Mouse (Mus musculus) stomach, embryonic 14.5 days (tissue): Measurements from ENCODE around the gene Slc36a3. TPM values are rescaled to one million over a fixed set of nuclear protein-coding genes. Genes with fewer than 3 reads are reported as not detected.

Experiments used
- ATAC-seq: fragments of 200-750 bp; cut with Nextera tagmentation; 2 replicates; pipeline ENCODE4 v1.8.0; 2017; ENCODE audit warnings: low read depth, moderate TSS enrichment; ENCODE audit not compliant: insufficient number of reproducible peaks, insufficient read depth, low FRiP score
- H3K27ac ChIP-seq: fragments of 300-500 bp; sonication (generic); 2 replicates; pipeline ENCODE4 v1.5.1; 2014; ENCODE audit warnings: mild to moderate bottlenecking, low read length, moderate library complexity, mixed read lengths
- H3K27me3 ChIP-seq: fragments of 300-500 bp; sonication (generic); 2 replicates; pipeline ENCODE4 v1.6.1; 2014; ENCODE audit warnings: low read length, control low read depth, mixed read lengths; ENCODE audit not compliant: control insufficient read depth, insufficient read depth
- H3K36me3 ChIP-seq: fragments of 300-500 bp; sonication (generic); 2 replicates; pipeline ENCODE4 v1.6.1; 2014; ENCODE audit warnings: mild to moderate bottlenecking, control low read depth, low read length, moderate library complexity, mixed read lengths; ENCODE audit not compliant: control insufficient read depth, insufficient read depth
- H3K4me1 ChIP-seq: fragments of 300-500 bp; sonication (generic); 2 replicates; pipeline ENCODE4 v1.6.1; 2014; ENCODE audit warnings: low read length, control low read depth, mixed read lengths; ENCODE audit not compliant: control insufficient read depth, insufficient read depth
- H3K4me2 ChIP-seq: fragments of 300-500 bp; sonication (generic); replicated peaks from 2 replicates; pipeline ENCODE4 v1.6.1; 2014; ENCODE audit warnings: low read depth, low read length, control low read depth
- H3K4me3 ChIP-seq: fragments of 300-500 bp; sonication (generic); 2 replicates; pipeline ENCODE4 v1.5.1; 2014; ENCODE audit warnings: low read depth, low read length, control low read depth
- H3K9ac ChIP-seq: fragments of 300-500 bp; sonication (generic); replicated peaks from 2 replicates; pipeline ENCODE4 v1.6.1; 2014; ENCODE audit warnings: low read depth, mild to moderate bottlenecking, control low read depth, low read length, moderate library complexity, mixed read lengths
- H3K9me3 ChIP-seq: fragments of 300-500 bp; sonication (generic); 2 replicates; pipeline ENCODE4 v1.6.1; 2016; ENCODE audit warnings: low read depth, low read length, control low read depth; ENCODE audit not compliant: control insufficient read depth
- WGBS: fragments of 180-500 bp; shearing (Covaris S2); extraction: QIAGEN DNeasy Blood & Tissue Kit; methylation state at CpG from one replicate; pipeline ENCODE4 v1.1.7; 2014; 5-methylcytosine and 5-hydroxymethylcytosine counted together
- polyA plus RNA-seq: library from polyadenylated mRNA; unstranded; fragments of >200 nt; fragmentation: Nextera tagmentation; extraction: Ambion mirVana; gene quantifications from 2 replicates; pipeline ENCODE4 v1.2.1, GENCODE M21; 2014

The Slc36a3 gene
- polyA plus RNA-seq, 1 experiment from 2014 or later = not detected

DNA sequence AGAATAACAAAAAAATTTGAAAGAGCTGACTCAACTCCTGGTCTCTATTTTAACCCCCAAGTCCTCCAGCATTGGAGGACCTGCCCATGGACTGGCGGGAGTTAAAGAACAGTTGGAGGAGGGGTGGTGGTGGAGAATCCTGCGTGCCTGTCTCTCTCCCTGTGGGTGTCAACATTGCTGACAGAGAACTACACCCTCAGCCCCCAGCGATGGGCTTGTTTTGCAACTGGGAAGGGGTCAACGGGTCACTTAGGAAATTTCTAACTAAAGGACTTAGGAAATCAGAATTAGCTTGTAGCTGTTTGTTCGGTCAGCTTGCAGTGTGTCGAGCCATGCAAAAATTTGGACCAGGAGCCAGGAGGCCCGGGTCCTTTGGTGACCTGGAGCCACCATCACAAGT is 31.6 kb upstream of the Slc36a3 start:
- no peaks in the 10 kb centered on the region for H3K27me3 ChIP-seq
- H3K36me3 ChIP-seq = no peaks in the 10 kb centered on the region
- no peak for ATAC-seq
- 48% methylated on average over 7 of the region's 7 CpGs for WGBS
- H3K9me3 ChIP-seq = no peaks in the 10 kb centered on the region
- H3K4me2 ChIP-seq = no peak overlapping the region
- H3K4me3 ChIP-seq = no peak overlapping the region
- no peak overlapping the region for H3K27ac ChIP-seq
- H3K9ac ChIP-seq = no peak overlapping the region
- no peaks in the 10 kb centered on the region for H3K4me1 ChIP-seq

- Histone ChIP-seq H3K4me1 (no peaks in the 10 kb centered on the region), H3K27ac (no peak overlapping the region), H3K4me2 (no peak overlapping the region), H3K9ac (no peak overlapping the region), H3K4me3 (no peak overlapping the region), H3K27me3 (no peaks in the 10 kb centered on the region), H3K36me3 (no peaks in the 10 kb centered on the region), H3K9me3 (no peaks in the 10 kb centered on the region)
- 82% methylated on average over 3 of the region's 3 CpGs for WGBS
- ATAC-seq = no peak
Measured at GRCm38 (mm10) chr11:55179856-55180255, 28.3 kb upstream of the Slc36a3 start.

DNA sequence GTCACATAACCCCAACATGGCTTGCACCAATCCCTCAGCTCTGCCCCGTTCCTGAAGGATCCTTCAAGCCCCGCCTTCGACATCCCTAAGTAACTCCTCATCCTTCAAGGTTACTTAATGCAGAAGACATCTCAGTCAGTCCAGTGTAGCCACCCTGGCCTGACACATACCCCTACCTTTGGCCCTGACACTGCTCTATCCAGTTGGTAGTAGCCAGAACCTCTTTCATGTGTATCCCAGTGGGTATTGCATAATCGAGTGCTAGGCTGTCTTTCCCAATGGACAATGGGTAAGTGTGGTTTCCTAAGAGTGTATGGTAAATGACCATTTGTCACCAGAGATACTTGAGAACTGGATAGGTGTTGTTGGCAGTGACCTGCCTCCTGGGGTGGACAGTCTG is 27.3 kb upstream of the Slc36a3 start:
- Histone ChIP-seq H3K4me3 (no peak overlapping the region), H3K9me3 (no peaks in the 10 kb centered on the region), H3K36me3 (no peaks in the 10 kb centered on the region), H3K27me3 (no peaks in the 10 kb centered on the region), H3K27ac (no peak overlapping the region), H3K9ac (no peak overlapping the region), H3K4me1 (no peaks in the 10 kb centered on the region), H3K4me2 (no peak overlapping the region)
- no peak for ATAC-seq
- WGBS = 83% methylated on average over 4 of the region's 4 CpGs

GRCm38 (mm10) chr11:55170501-55170900 is 19.0 kb upstream of the Slc36a3 start:
- Histone ChIP-seq H3K36me3 (no peaks in the 10 kb centered on the region), H3K9me3 (no peaks in the 10 kb centered on the region)
- 71% methylated on average over 4 of the region's 4 CpGs for WGBS

GRCm38 (mm10) chr11:55168914-55169313 is 17.4 kb upstream of the Slc36a3 start:
- Histone ChIP-seq H3K36me3 (no peaks in the 10 kb centered on the region), H3K27ac (no peak overlapping the region), H3K4me1 (no peaks in the 10 kb centered on the region), H3K9me3 (no peaks in the 10 kb centered on the region), H3K27me3 (no peaks in the 10 kb centered on the region; the same call in 1 of the 2 replicates), H3K4me3 (no peak overlapping the region), H3K4me2 (no peak overlapping the region), H3K9ac (no peak overlapping the region)
- 81% methylated on average over 6 of the region's 6 CpGs for WGBS
- ATAC-seq = no peak

More at GRCm38 (mm10) chr11:55170501-55170900, 19.0 kb upstream of the Slc36a3 start:
- H3K27me3 ChIP-seq = no peaks in the 10 kb centered on the region; the same call in 1 of the 2 replicates
- H3K9ac ChIP-seq = no peak overlapping the region
- no peak overlapping the region for H3K27ac ChIP-seq
- H3K4me2 ChIP-seq = no peak overlapping the region
- ATAC-seq = no peak
- H3K4me1 ChIP-seq = no peaks in the 10 kb centered on the region
- no peak overlapping the region for H3K4me3 ChIP-seq

GRCm38 (mm10) chr11:55168504-55168903 is 17.0 kb upstream of the Slc36a3 start:
- no peaks in the 10 kb centered on the region for H3K9me3 ChIP-seq
- 84% methylated on average over 4 of the region's 4 CpGs for WGBS
- no peaks in the 10 kb centered on the region for H3K4me1 ChIP-seq
- no peaks in the 10 kb centered on the region for H3K36me3 ChIP-seq
- H3K9ac ChIP-seq = no peak overlapping the region
- H3K27ac ChIP-seq = no peak overlapping the region
- no peak for ATAC-seq
- no peaks in the 10 kb centered on the region; the same call in 1 of the 2 replicates for H3K27me3 ChIP-seq
- H3K4me2 ChIP-seq = no peak overlapping the region
- H3K4me3 ChIP-seq = no peak overlapping the region

DNA sequence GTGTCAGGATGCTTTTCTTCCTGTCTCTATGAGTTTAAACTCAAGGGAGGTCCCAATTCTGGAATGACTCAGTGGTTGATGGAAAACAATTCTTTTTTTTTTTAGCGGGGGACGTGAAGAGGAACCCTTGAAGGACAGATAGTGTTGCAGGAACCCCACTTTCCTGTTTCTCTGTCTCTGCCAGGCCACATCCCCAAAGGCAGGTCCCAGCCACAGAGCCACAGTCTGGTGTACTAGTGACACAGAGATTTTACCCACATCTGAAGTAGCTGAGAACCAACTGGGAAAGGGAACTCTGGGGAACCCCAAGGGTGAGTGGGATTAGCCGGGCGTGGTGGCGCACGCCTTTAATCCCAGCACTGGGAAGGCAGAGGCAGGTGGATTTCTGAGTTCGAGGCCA is 14.2 kb upstream of the Slc36a3 start:
- Histone ChIP-seq H3K27ac (no peak overlapping the region), H3K4me2 (no peak overlapping the region), H3K36me3 (no peaks in the 10 kb centered on the region), H3K27me3 (no peaks in the 10 kb centered on the region), H3K4me1 (no peaks in the 10 kb centered on the region), H3K9ac (no peak overlapping the region), H3K4me3 (no peak overlapping the region), H3K9me3 (no peaks in the 10 kb centered on the region)
- ATAC-seq = no peak
- WGBS = 93% methylated on average over 7 of the region's 7 CpGs

DNA sequence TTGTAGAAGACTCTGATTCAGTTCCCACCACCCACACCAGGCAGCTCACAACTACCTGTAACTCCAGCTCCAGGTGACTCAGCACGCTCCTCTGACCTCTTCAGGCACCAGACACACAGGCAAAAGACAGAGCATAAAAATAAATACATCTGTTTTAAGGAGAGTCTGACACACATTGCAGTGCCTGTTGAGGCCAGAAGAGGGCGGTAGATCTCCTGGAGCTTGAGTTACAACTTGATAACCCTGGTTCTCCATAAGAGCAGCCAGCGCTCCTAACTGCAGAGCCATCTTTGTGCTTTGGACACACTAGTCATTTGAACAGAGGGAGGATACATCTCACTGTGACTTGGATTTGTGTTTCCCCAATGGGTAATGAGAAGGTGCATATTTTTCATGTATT is 13.2 kb upstream of the Slc36a3 start:
- H3K4me1 ChIP-seq = no peaks in the 10 kb centered on the region
- H3K9me3 ChIP-seq = no peaks in the 10 kb centered on the region
- no peak overlapping the region for H3K4me2 ChIP-seq
- H3K4me3 ChIP-seq = no peak overlapping the region
- no peaks in the 10 kb centered on the region for H3K27me3 ChIP-seq
- no peak overlapping the region for H3K9ac ChIP-seq
- H3K27ac ChIP-seq = no peak overlapping the region
- no peak for ATAC-seq
- WGBS = 43% methylated on average over 3 of the region's 3 CpGs
- H3K36me3 ChIP-seq = no peaks in the 10 kb centered on the region

- Histone ChIP-seq H3K9ac (no peak overlapping the region), H3K4me2 (no peak overlapping the region), H3K9me3 (no peaks in the 10 kb centered on the region), H3K27ac (no peak overlapping the region), H3K36me3 (no peaks in the 10 kb centered on the region), H3K4me1 (no peaks in the 10 kb centered on the region), H3K27me3 (no peaks in the 10 kb centered on the region), H3K4me3 (no peak overlapping the region)
- ATAC-seq = no peak
- WGBS = 47% methylated on average over 9 of the region's 9 CpGs
Measured at GRCm38 (mm10) chr11:55162670-55163069, 11.2 kb upstream of the Slc36a3 start.
